In genomic region chr11:116053510-116054229, GRCm38 (mm10) we compare ENCODE assay signal across 26 mouse cellular contexts. TPM values are rescaled to one million over a fixed set of nuclear protein-coding genes. Genes with fewer than 3 reads are reported as not detected.
DNase-seq lines count a peak whose midpoint lies in the region; ATAC-seq and TF ChIP-seq lines count a peak whose summit lies in the region.
"Had no signal": no experiment of that assay in that cellular context is flagged by ENCODE, and none has a peak within 500 bp of the region (broad histone marks: within the 10 kb centered on the region; RNA-seq: fewer than 3 reads in every experiment).

No protein-coding gene starts in this region.

- no peak for TF ChIP-seq POLR2A in MEL (IDR thresholded peaks at IDR 0.05; ENCODE audit: control insufficient read depth in 1 of 2, insufficient read depth in 1 of 2, low read depth in 1 of 2, low read length in 2 of 2, poor library complexity in 1 of 2)

- WGBS in liver, embryonic 12.5 days (ENCODE audit: insufficient replicate concordance) = 74% methylated on average over 9 of the region's 9 CpGs
- WGBS in limb, embryonic 10.5 days = 98% methylated on average over 9 of the region's 9 CpGs

- H3K9me3 ChIP-seq in MEL (replicated peaks; ENCODE audit: insufficient read depth, low read length) = no peaks in the 10 kb centered on the region
- H3K9me3 ChIP-seq in liver, embryonic 12.5 days (replicated peaks) = no peaks in the 10 kb centered on the region
- no peaks in the 10 kb centered on the region for H3K9me3 ChIP-seq in limb, embryonic 10.5 days (replicated peaks)
- H3K9me3 ChIP-seq: heart, embryonic 13.5 days; stomach, embryonic 15.5 days had no signal

- no peaks in the 10 kb centered on the region for H3K27me3 ChIP-seq in MEL (ENCODE audit: control insufficient read depth in 1 of 2, insufficient read depth in 2 of 2, low read length in 2 of 2)
- H3K27me3 ChIP-seq in liver, embryonic 12.5 days (replicated peaks) = no peaks in the 10 kb centered on the region
- no peaks in the 10 kb centered on the region for H3K27me3 ChIP-seq in limb, embryonic 10.5 days (ENCODE audit: low read depth, poor library complexity, severe bottlenecking)
- H3K27me3 ChIP-seq: heart, embryonic 13.5 days; limb, embryonic 13.5 days; stomach, embryonic 15.5 days had no signal

- H3K79me2 ChIP-seq in MEL (ENCODE audit: control insufficient read depth, insufficient read depth, low read length, poor library complexity) = no peaks in the 10 kb centered on the region

- TF ChIP-seq RAD21 in MEL (IDR thresholded peaks at IDR 0.05; ENCODE audit: low read depth, low read length) = no peak

- peaks cover 21 to 48% of the 10 kb centered on the region in 2 experiments for H3K4me1 ChIP-seq in MEL (ENCODE audit: control insufficient read depth in 1 of 2, insufficient read depth in 2 of 2, low read length in 2 of 2)
- peaks cover 57% of the 10 kb centered on the region for H3K4me1 ChIP-seq in liver, embryonic 12.5 days
- no peaks in the 10 kb centered on the region for H3K4me1 ChIP-seq in limb, embryonic 10.5 days
- H3K4me1 ChIP-seq: embryonic facial prominence, embryonic 10.5 days; limb, embryonic 13.5 days; stomach, embryonic 15.5 days had no signal

- no peak overlapping the region for H3K9ac ChIP-seq in MEL (ENCODE audit: control insufficient read depth, low read depth, low read length, poor library complexity, severe bottlenecking)
- H3K9ac ChIP-seq in liver, embryonic 12.5 days = peak overlapping the region; percentile 12
- H3K9ac ChIP-seq: heart, embryonic 13.5 days; limb, embryonic 13.5 days; stomach, embryonic 15.5 days had no signal

- TF ChIP-seq CTCF in MEL (IDR thresholded peaks at IDR 0.05 in 2 of 3, conservative IDR thresholded peaks at IDR 0.05 in 1 of 3; ENCODE audit: control insufficient read depth in 1 of 3, insufficient read depth in 1 of 3, low read depth in 2 of 3, low read length in 3 of 3, poor library complexity in 1 of 3, severe bottlenecking in 1 of 3) = no peak

- H3K36me3 ChIP-seq in MEL (ENCODE audit: control insufficient read depth in 1 of 2, insufficient read depth in 2 of 2, low read length in 2 of 2) = peaks cover 23 to 35% of the 10 kb centered on the region in 2 experiments
- H3K36me3 ChIP-seq in liver, embryonic 12.5 days = peaks cover 99% of the 10 kb centered on the region
- peaks cover 100% of the 10 kb centered on the region for H3K36me3 ChIP-seq in limb, embryonic 10.5 days

- H3K4me3 ChIP-seq in MEL (ENCODE audit: control insufficient read depth in 1 of 2, insufficient read depth in 1 of 2, low read depth in 2 of 2, low read length in 2 of 2) = no peak overlapping the region
- no peak overlapping the region for H3K4me3 ChIP-seq in liver, embryonic 12.5 days
- H3K4me3 ChIP-seq in limb, embryonic 10.5 days = no peak overlapping the region
- H3K4me3 ChIP-seq: embryonic facial prominence, embryonic 10.5 days; heart, embryonic 13.5 days; layer of hippocampus, adult 2 months; limb, embryonic 13.5 days; stomach, embryonic 15.5 days had no signal

- no peak overlapping the region for H3K4me2 ChIP-seq in liver, embryonic 12.5 days
- H3K4me2 ChIP-seq: heart, embryonic 13.5 days; limb, embryonic 13.5 days; midbrain, embryonic 11.5 days; stomach, embryonic 15.5 days had no signal

- peak; percentile 81 for TF ChIP-seq EP300 in MEL (IDR thresholded peaks at IDR 0.05; ENCODE audit: low read depth in 1 of 2, low read length in 2 of 2)

- intact Hi-C loops in left cerebral cortex, postnatal 25 days (cut with DNase I) = no loop called here

- H3K27ac ChIP-seq in MEL (ENCODE audit: control insufficient read depth, low read depth, low read length) = peak overlapping the region; percentile 29; the same call in 1 of the 2 replicates
- peak overlapping the region; percentile 10 for H3K27ac ChIP-seq in liver, embryonic 12.5 days
- H3K27ac ChIP-seq in limb, embryonic 10.5 days = no peak overlapping the region
- H3K27ac ChIP-seq: embryonic facial prominence, embryonic 10.5 days; heart, embryonic 13.5 days; hindbrain, postnatal 0 days; layer of hippocampus, adult 2 months; limb, embryonic 13.5 days; macrophage; stomach, embryonic 15.5 days had no signal

- peak; percentile 83 for DNase-seq in MEL (ENCODE audit: low read depth, low spot score)
- DNase-seq in lung, adult 18-20 months = peak; percentile 84
- DNase-seq in lung, postnatal 25 days (ENCODE audit: low spot score) = peak; percentile 72
- DNase-seq in thymus, postnatal 14 days = no peak
- DNase-seq in left cerebral cortex, postnatal 25 days (ENCODE audit: low spot score in 2 of 2) = no peak
- DNase-seq in adrenal gland, postnatal 36 days = no peak
- no peak for DNase-seq in limb, embryonic 10.5 days (ENCODE audit: low spot score)
- DNase-seq: adrenal gland, postnatal 10 days; heart, adult 11 months; heart, postnatal 14 days; kidney, adult 9 months; kidney, postnatal 14 days; right cerebral cortex, adult 18-20 months; thymus, adult 18-20 months; thymus, postnatal 4 days had no signal

- peak; percentile 48 for ATAC-seq in liver, embryonic 12.5 days
- ATAC-seq: forebrain, embryonic 16.5 days; hindbrain, postnatal 0 days; intestine, embryonic 16.5 days had no signal

TF ChIP-seq in MEL, 35 proteins besides CTCF, POLR2A, EP300 and RAD21 (continues in another document):
- TF ChIP-seq MAZ (IDR thresholded peaks at IDR 0.05; ENCODE audit: low read depth, low read length) (0 out of 2 replicates have a peak, but pooled peaks have one; percentile 42), RCOR1 (IDR thresholded peaks at IDR 0.05; ENCODE audit: low read depth, low read length) (peak; percentile 77), MYC (IDR thresholded peaks at IDR 0.05; ENCODE audit: low read depth, low read length) (0 out of 2 replicates have a peak, but pooled peaks have one; percentile 26), JUND (IDR thresholded peaks at IDR 0.05; ENCODE audit: low read depth, low read length) (no peak), BHLHE40 (IDR thresholded peaks at IDR 0.05; ENCODE audit: borderline replicate concordance, low read depth, low read length) (peak; percentile 53; the same call in 1 of the 2 replicates), SMC3 (IDR thresholded peaks at IDR 0.05; ENCODE audit: low read depth, low read length) (no peak), NELFE (IDR thresholded peaks at IDR 0.05; ENCODE audit: low read depth, low read length) (0 out of 2 replicates have a peak, but pooled peaks have one; percentile 28), HCFC1 (IDR thresholded peaks at IDR 0.05; ENCODE audit: low read depth, low read length) (0 out of 2 replicates have a peak, but pooled peaks have one; percentile 35), ZC3H11A (IDR thresholded peaks at IDR 0.05; ENCODE audit: low read depth, low read length) (no peak), TBP (IDR thresholded peaks at IDR 0.05; ENCODE audit: low read depth, low read length) (peak; percentile 92), POLR2AphosphoS2 (IDR thresholded peaks at IDR 0.05; ENCODE audit: low read length) (no peak), TCF12 (IDR thresholded peaks at IDR 0.05; ENCODE audit: low read depth, low read length) (peak; percentile 90), GATA1 (IDR thresholded peaks at IDR 0.05; ENCODE audit: low read depth, low read length) (peak; percentile 88)

RNA-seq across cellular contexts. Expression of gene Unk, which starts 23.5 kb away (rescaled TPM):
- 21.7 and 24.0 TPM in 2 replicates for total RNA-seq in MEL (2012; rRNA removed)
- 10 to 100 TPM in 1 of 2 experiments, not detected in 1; 42.3 TPM for polyA plus RNA-seq in MEL (2012; ENCODE audit: insufficient read depth in 1 of 2, insufficient read length in 2 of 2, low read depth in 1 of 2, low replicate concordance in 2 of 2, missing spikeins in 1 of 2)
- 18.7 and 20.2 TPM in 2 replicates for polyA plus RNA-seq in liver, embryonic 12.5 days (2016; fragmentation: Nextera tagmentation; extraction: Ambion mirVana)
- 10 to 100 TPM; 20.7 to 21.7 TPM for total RNA-seq in left cerebral cortex, postnatal 25 days (2021)
- 10 to 100 TPM; 18.3 to 20.2 TPM for total RNA-seq in adrenal gland, postnatal 36 days (2021)
- polyA plus RNA-seq in limb, embryonic 10.5 days (2016; fragmentation: Nextera tagmentation; extraction: Ambion mirVana) = 46.1 and 53.2 TPM in 2 replicates

RNA-seq across cellular contexts. Expression of gene Unc13d, which starts 24.1 kb away (rescaled TPM):
- total RNA-seq in MEL (2012; rRNA removed) = 146 and 176 TPM in 2 replicates
- 100 to 1,000 TPM in 1 of 2 experiments, not detected in 1; 115 TPM for polyA plus RNA-seq in MEL (2012; ENCODE audit: insufficient read depth in 1 of 2, insufficient read length in 2 of 2, low read depth in 1 of 2, low replicate concordance in 2 of 2, missing spikeins in 1 of 2)
- polyA plus RNA-seq in liver, embryonic 12.5 days (2016; fragmentation: Nextera tagmentation; extraction: Ambion mirVana) = 48.9 and 50.1 TPM in 2 replicates
- 1 to 10 TPM in 1 of 2 experiments, under 1 TPM in 1; 0.82 to 1.0 TPM for total RNA-seq in left cerebral cortex, postnatal 25 days (2021)
- total RNA-seq in adrenal gland, postnatal 36 days (2021) = under 1 TPM; 0.49 to 0.66 TPM
- 2.4 and 3.7 TPM in 2 replicates for polyA plus RNA-seq in limb, embryonic 10.5 days (2016; fragmentation: Nextera tagmentation; extraction: Ambion mirVana)

RNA-seq across cellular contexts. Expression of gene H3f3b, which starts 25.9 kb away (rescaled TPM):
- total RNA-seq in MEL (2012; rRNA removed) = 451 and 498 TPM in 2 replicates
- 100 to 1,000 TPM in 1 of 2 experiments, 10 to 100 TPM in 1; 96.6 to 767 TPM for polyA plus RNA-seq in MEL (2012; ENCODE audit: insufficient read depth in 1 of 2, insufficient read length in 2 of 2, low read depth in 1 of 2, low replicate concordance in 2 of 2, missing spikeins in 1 of 2)
- polyA plus RNA-seq in liver, embryonic 12.5 days (2016; fragmentation: Nextera tagmentation; extraction: Ambion mirVana) = 816 and 835 TPM in 2 replicates
- 100 to 1,000 TPM; 225 to 260 TPM for total RNA-seq in left cerebral cortex, postnatal 25 days (2021)
- total RNA-seq in adrenal gland, postnatal 36 days (2021) = 100 to 1,000 TPM; 347 to 353 TPM
- 1,754 and 1,985 TPM in 2 replicates for polyA plus RNA-seq in limb, embryonic 10.5 days (2016; fragmentation: Nextera tagmentation; extraction: Ambion mirVana)

RNA-seq across cellular contexts. Expression of gene Wbp2, which starts 33.1 kb away (rescaled TPM):
- 16.5 and 19.4 TPM in 2 replicates for total RNA-seq in MEL (2012; rRNA removed)
- polyA plus RNA-seq in MEL (2012; ENCODE audit: insufficient read depth in 1 of 2, insufficient read length in 2 of 2, low read depth in 1 of 2, low replicate concordance in 2 of 2, missing spikeins in 1 of 2) = 10 to 100 TPM in 1 of 2 experiments, not detected in 1; 75.8 TPM
- 76.4 and 77.8 TPM in 2 replicates for polyA plus RNA-seq in liver, embryonic 12.5 days (2016; fragmentation: Nextera tagmentation; extraction: Ambion mirVana)
- 100 to 1,000 TPM; 342 to 363 TPM for total RNA-seq in left cerebral cortex, postnatal 25 days (2021)
- 100 to 1,000 TPM; 157 to 178 TPM for total RNA-seq in adrenal gland, postnatal 36 days (2021)
- polyA plus RNA-seq in limb, embryonic 10.5 days (2016; fragmentation: Nextera tagmentation; extraction: Ambion mirVana) = 54.8 and 56.9 TPM in 2 replicates

RNA-seq across cellular contexts. Expression of gene Galk1, which starts 41.2 kb away (rescaled TPM):
- 253 and 322 TPM in 2 replicates for total RNA-seq in MEL (2012; rRNA removed)
- polyA plus RNA-seq in MEL (2012; ENCODE audit: insufficient read depth in 1 of 2, insufficient read length in 2 of 2, low read depth in 1 of 2, low replicate concordance in 2 of 2, missing spikeins in 1 of 2) = 100 to 1,000 TPM in 1 of 2 experiments, not detected in 1; 326 TPM
- polyA plus RNA-seq in liver, embryonic 12.5 days (2016; fragmentation: Nextera tagmentation; extraction: Ambion mirVana) = 187 and 200 TPM in 2 replicates
- 10 to 100 TPM; 14.7 to 18.7 TPM for total RNA-seq in left cerebral cortex, postnatal 25 days (2021)
- 10 to 100 TPM; 40.7 to 50.3 TPM for total RNA-seq in adrenal gland, postnatal 36 days (2021)
- polyA plus RNA-seq in limb, embryonic 10.5 days (2016; fragmentation: Nextera tagmentation; extraction: Ambion mirVana) = 243 and 283 TPM in 2 replicates

Comparison
In these comparisons a context has a peak if more than half of its experiments do, and no peak if none do; other contexts are left out.
1. DNase-seq: peak in MEL (single experiment), lung, adult 18-20 months (2 of 2) and lung, postnatal 25 days (single experiment); none in thymus, postnatal 14 days (single experiment), left cerebral cortex, postnatal 25 days (0 of 2), adrenal gland, postnatal 36 days (0 of 2) and limb, embryonic 10.5 days (single experiment).
2. RNA of gene Unc13d, which starts 24.1 kb away (total RNA-seq): 146 to 176 TPM in MEL; 0.82 to 1.0 TPM in left cerebral cortex, postnatal 25 days and 0.49 to 0.66 TPM in adrenal gland, postnatal 36 days; every median in the first group is over 10 times any median in the second.